In genomic region chr9:57523754-57524153, GRCm38 (mm10) we compare ENCODE assay signal across 9 mouse cellular contexts. TPM values are rescaled to one million over a fixed set of nuclear protein-coding genes. Genes with fewer than 3 reads are reported as not detected.
DNase-seq lines count a peak whose midpoint lies in the region; ATAC-seq lines count a peak whose summit lies in the region.
"Had no signal": no experiment of that assay in that cellular context is flagged by ENCODE, and none has a peak within 500 bp of the region (broad histone marks: within the 10 kb centered on the region; RNA-seq: fewer than 3 reads in every experiment).

No protein-coding gene starts in this region.

- H3K4me2 ChIP-seq in heart, embryonic 13.5 days, result peak overlapping the region; percentile 77; the same call in 1 of the 2 replicates
- H3K4me2 ChIP-seq in midbrain, embryonic 14.5 days (ENCODE audit: low read length), result peak overlapping the region; percentile 73; the same call in 1 of the 2 replicates
- no peak overlapping the region for H3K4me2 ChIP-seq in midbrain, embryonic 13.5 days (replicated peaks)

- peaks cover 2% of the 10 kb centered on the region; the same call in 1 of the 2 replicates for H3K36me3 ChIP-seq in heart, embryonic 13.5 days
- no peaks in the 10 kb centered on the region for H3K36me3 ChIP-seq in midbrain, embryonic 14.5 days (ENCODE audit: control insufficient read depth, insufficient read depth, low read length)
- no peaks in the 10 kb centered on the region for H3K36me3 ChIP-seq in midbrain, embryonic 13.5 days
- no peaks in the 10 kb centered on the region for H3K36me3 ChIP-seq in splenic B cell, adult 2 months (ENCODE audit: control insufficient read depth, insufficient read depth, low read length, poor library complexity, severe bottlenecking)

- H3K9me3 ChIP-seq in heart, embryonic 13.5 days, result no peaks in the 10 kb centered on the region
- H3K9me3 ChIP-seq in midbrain, embryonic 14.5 days (ENCODE audit: control insufficient read depth, low read length), result no peaks in the 10 kb centered on the region
- no peaks in the 10 kb centered on the region for H3K9me3 ChIP-seq in midbrain, embryonic 13.5 days
- H3K9me3 ChIP-seq: liver, embryonic 13.5 days had no signal

- ATAC-seq in heart, embryonic 13.5 days (ENCODE audit: extremely low read depth, insufficient number of reproducible peaks, low FRiP score, low TSS enrichment), result no peak
- ATAC-seq in midbrain, embryonic 14.5 days (ENCODE audit: low FRiP score, low TSS enrichment), result no peak
- no peak for ATAC-seq in midbrain, embryonic 13.5 days

- no peaks in the 10 kb centered on the region for H3K27me3 ChIP-seq in heart, embryonic 13.5 days (replicated peaks)
- H3K27me3 ChIP-seq in midbrain, embryonic 14.5 days (ENCODE audit: control insufficient read depth, insufficient read depth, low read length), result no peaks in the 10 kb centered on the region
- H3K27me3 ChIP-seq in midbrain, embryonic 13.5 days, result no peaks in the 10 kb centered on the region
- no peaks in the 10 kb centered on the region for H3K27me3 ChIP-seq in splenic B cell, adult 2 months (ENCODE audit: control insufficient read depth, insufficient read depth, low read length, poor library complexity, severe bottlenecking)
- H3K27me3 ChIP-seq: liver, embryonic 13.5 days had no signal

- WGBS in heart, embryonic 13.5 days, result 82% methylated on average over 1 of the region's 1 CpGs
- WGBS in midbrain, embryonic 14.5 days, result 96% methylated on average over 1 of the region's 1 CpGs
- WGBS in midbrain, embryonic 13.5 days, result 86% methylated on average over 1 of the region's 1 CpGs

- H3K9ac ChIP-seq in heart, embryonic 13.5 days, result 0 out of 2 replicates have a peak overlapping the region, but pooled peaks have one; percentile 47
- H3K9ac ChIP-seq in midbrain, embryonic 14.5 days (replicated peaks; ENCODE audit: low read length), result no peak overlapping the region
- H3K9ac ChIP-seq in midbrain, embryonic 13.5 days (replicated peaks), result no peak overlapping the region
- H3K9ac ChIP-seq: liver, embryonic 13.5 days had no signal

- no peak overlapping the region; the same call in 1 of the 2 replicates for H3K4me3 ChIP-seq in heart, embryonic 13.5 days
- no peak overlapping the region for H3K4me3 ChIP-seq in midbrain, embryonic 14.5 days (replicated peaks; ENCODE audit: low read depth, low read length)
- H3K4me3 ChIP-seq in midbrain, embryonic 13.5 days (replicated peaks), result no peak overlapping the region

- no peak overlapping the region for H3K27ac ChIP-seq in heart, embryonic 13.5 days (replicated peaks)
- no peak overlapping the region for H3K27ac ChIP-seq in midbrain, embryonic 14.5 days (replicated peaks; ENCODE audit: low read depth, low read length)
- no peak overlapping the region for H3K27ac ChIP-seq in midbrain, embryonic 13.5 days
- H3K27ac ChIP-seq: liver, embryonic 13.5 days had no signal

- intact Hi-C loops in heart, postnatal 36 days (cut with DNase I), result loop anchor here (2.0 to 10.0 kb wide), 4 partner anchors 119 to 449 kb away; partner anchors contain the start of gene Sin3a

- no peak for DNase-seq in heart, postnatal 36 days
- peak; percentile 90 for DNase-seq in midbrain, embryonic 14.5 days
- peak; percentile 88 for DNase-seq in embryo, embryonic 11 days
- peak; percentile 81 for DNase-seq in splenic B cell, adult 2 months (ENCODE audit: low read depth, low spot score)
- DNase-seq in ovary, postnatal 36 days (ENCODE audit: low spot score), result no peak
- DNase-seq in cerebellum, postnatal 14 days, result no peak
- DNase-seq: liver, embryonic 13.5 days had no signal

- peaks cover 44% of the 10 kb centered on the region for H3K4me1 ChIP-seq in heart, embryonic 13.5 days
- peaks cover 18% of the 10 kb centered on the region for H3K4me1 ChIP-seq in midbrain, embryonic 14.5 days (ENCODE audit: control insufficient read depth, insufficient read depth, low read length)
- H3K4me1 ChIP-seq in midbrain, embryonic 13.5 days (replicated peaks), result peaks cover 44% of the 10 kb centered on the region

RNA-seq across cellular contexts. Expression of gene Cox5a, which starts 2.7 kb away (rescaled TPM):
- 1,286 and 1,445 TPM in 2 replicates for polyA plus RNA-seq in heart, embryonic 13.5 days (2015; fragmentation: Nextera tagmentation; extraction: Ambion mirVana)
- total RNA-seq in heart, postnatal 36 days (2021), result 1,000 to 10,000 TPM; 2,624 to 2,673 TPM
- 832 and 924 TPM in 2 replicates for polyA plus RNA-seq in midbrain, embryonic 14.5 days (2014; fragmentation: Nextera tagmentation; extraction: Ambion mirVana)
- polyA plus RNA-seq in midbrain, embryonic 13.5 days (2015; fragmentation: Nextera tagmentation; extraction: Ambion mirVana), result 809 and 819 TPM in 2 replicates

RNA-seq across cellular contexts. Expression of gene Fam219b, which starts 13.6 kb away (rescaled TPM):
- polyA plus RNA-seq in heart, embryonic 13.5 days (2015; fragmentation: Nextera tagmentation; extraction: Ambion mirVana), result 11.4 and 12.8 TPM in 2 replicates
- 1 to 10 TPM; 7.2 to 8.3 TPM for total RNA-seq in heart, postnatal 36 days (2021)
- 23.8 and 24.1 TPM in 2 replicates for polyA plus RNA-seq in midbrain, embryonic 14.5 days (2014; fragmentation: Nextera tagmentation; extraction: Ambion mirVana)
- 23.2 and 24.2 TPM in 2 replicates for polyA plus RNA-seq in midbrain, embryonic 13.5 days (2015; fragmentation: Nextera tagmentation; extraction: Ambion mirVana)

RNA-seq across cellular contexts. Expression of gene Rpp25, which starts 19.9 kb away (rescaled TPM):
- 12.2 and 13.5 TPM in 2 replicates for polyA plus RNA-seq in heart, embryonic 13.5 days (2015; fragmentation: Nextera tagmentation; extraction: Ambion mirVana)
- 1 to 10 TPM; 1.0 to 2.1 TPM for total RNA-seq in heart, postnatal 36 days (2021)
- 28.1 and 30.7 TPM in 2 replicates for polyA plus RNA-seq in midbrain, embryonic 14.5 days (2014; fragmentation: Nextera tagmentation; extraction: Ambion mirVana)
- polyA plus RNA-seq in midbrain, embryonic 13.5 days (2015; fragmentation: Nextera tagmentation; extraction: Ambion mirVana), result 19.5 and 27.6 TPM in 2 replicates

RNA-seq across cellular contexts. Expression of gene Mpi, which starts 28.8 kb away (rescaled TPM):
- polyA plus RNA-seq in heart, embryonic 13.5 days (2015; fragmentation: Nextera tagmentation; extraction: Ambion mirVana), result 74.2 and 80.9 TPM in 2 replicates
- total RNA-seq in heart, postnatal 36 days (2021), result 100 to 1,000 TPM; 129 to 161 TPM
- 53.5 and 56.5 TPM in 2 replicates for polyA plus RNA-seq in midbrain, embryonic 14.5 days (2014; fragmentation: Nextera tagmentation; extraction: Ambion mirVana)
- 72.2 and 79.2 TPM in 2 replicates for polyA plus RNA-seq in midbrain, embryonic 13.5 days (2015; fragmentation: Nextera tagmentation; extraction: Ambion mirVana)

RNA-seq across cellular contexts. Expression of gene Scamp2, which starts 37.0 kb away (rescaled TPM):
- polyA plus RNA-seq in heart, embryonic 13.5 days (2015; fragmentation: Nextera tagmentation; extraction: Ambion mirVana), result 51.5 and 52.4 TPM in 2 replicates
- 10 to 100 TPM; 25.8 to 29.4 TPM for total RNA-seq in heart, postnatal 36 days (2021)
- 48.2 TPM in 2 replicates for polyA plus RNA-seq in midbrain, embryonic 14.5 days (2014; fragmentation: Nextera tagmentation; extraction: Ambion mirVana)
- polyA plus RNA-seq in midbrain, embryonic 13.5 days (2015; fragmentation: Nextera tagmentation; extraction: Ambion mirVana), result 54.2 and 57.5 TPM in 2 replicates

Comparison
In these comparisons a context has a peak if more than half of its experiments do, and no peak if none do; other contexts are left out.
1. DNase-seq: peak in midbrain, embryonic 14.5 days (single experiment), embryo, embryonic 11 days (single experiment) and splenic B cell, adult 2 months (single experiment); none in heart, postnatal 36 days (0 of 2), ovary, postnatal 36 days (single experiment) and cerebellum, postnatal 14 days (0 of 2).